Mouse (Mus musculus) layer of hippocampus, adult 18-20 months (tissue): Measurements from ENCODE around the gene Tmod4. TPM values are rescaled to one million over a fixed set of nuclear protein-coding genes. Genes with fewer than 3 reads are reported as not detected.

ENCODE experiments used
- DNase-seq, 2 experiments: peaks; one replicate each; pipeline ENCODE4 v3.0.0; 2022; ENCODE audit warnings: low spot score in 2 of 2
- total RNA-seq, 2 experiments: library from RNA; stranded (reverse); gene quantifications; 2 replicates each; pipeline ENCODE4 v1.2.3; 2021

The Tmod4 gene
- total RNA-seq, 2 experiments from 2014 or later = 0.48 to 0.82 TPM

DNA sequence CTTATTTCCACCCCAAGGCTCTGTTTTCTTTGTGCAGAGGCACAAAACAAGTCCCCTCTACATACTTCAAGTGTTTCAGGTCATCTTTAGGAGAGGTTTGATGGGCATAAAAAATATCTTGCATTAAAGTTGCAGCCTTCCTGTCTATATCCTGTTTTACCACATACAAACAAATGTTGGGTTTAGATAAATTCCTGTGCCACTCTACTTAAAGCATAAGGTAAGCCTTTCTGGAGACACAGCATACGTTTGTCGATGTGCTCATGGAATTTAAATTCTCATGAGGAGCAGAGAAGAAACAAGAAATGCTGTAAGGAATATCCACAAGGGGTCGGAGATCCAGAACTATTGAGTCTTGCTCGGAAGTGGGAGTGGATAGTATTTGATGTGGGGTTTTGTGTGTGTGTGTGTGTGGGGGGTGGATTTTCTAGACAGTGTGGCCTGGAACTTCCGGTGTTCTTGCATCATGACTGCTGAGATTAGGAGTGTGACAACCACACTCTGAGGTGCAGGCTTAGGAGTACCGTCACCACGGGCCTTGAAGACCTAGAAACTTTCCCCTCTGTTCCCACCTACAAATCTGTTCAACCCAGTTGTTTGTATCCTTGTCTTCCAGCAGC is 11.3 kb downstream of the Tmod4 start:
- no peak for DNase-seq

DNA sequence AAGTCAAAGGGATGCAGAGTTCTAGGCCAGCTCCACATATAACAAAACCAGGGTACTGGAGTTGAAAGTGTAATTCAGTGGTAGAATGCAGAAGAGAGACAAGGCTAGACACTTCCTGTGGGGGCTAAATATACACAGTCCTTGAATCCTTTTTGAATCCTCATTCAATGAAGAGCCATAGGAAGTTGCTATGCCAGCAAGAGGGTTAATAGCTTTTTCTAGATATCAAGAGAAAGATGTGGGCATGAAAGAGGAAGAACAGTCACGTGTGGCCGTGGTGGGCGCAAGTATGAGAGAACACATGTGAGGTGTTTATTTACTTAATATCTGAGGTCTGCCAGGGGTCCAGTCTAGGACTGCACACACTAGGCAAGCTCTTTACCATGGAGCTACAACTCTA is 12.1 kb downstream of the Tmod4 start:
- DNase-seq = no peak

DNA sequence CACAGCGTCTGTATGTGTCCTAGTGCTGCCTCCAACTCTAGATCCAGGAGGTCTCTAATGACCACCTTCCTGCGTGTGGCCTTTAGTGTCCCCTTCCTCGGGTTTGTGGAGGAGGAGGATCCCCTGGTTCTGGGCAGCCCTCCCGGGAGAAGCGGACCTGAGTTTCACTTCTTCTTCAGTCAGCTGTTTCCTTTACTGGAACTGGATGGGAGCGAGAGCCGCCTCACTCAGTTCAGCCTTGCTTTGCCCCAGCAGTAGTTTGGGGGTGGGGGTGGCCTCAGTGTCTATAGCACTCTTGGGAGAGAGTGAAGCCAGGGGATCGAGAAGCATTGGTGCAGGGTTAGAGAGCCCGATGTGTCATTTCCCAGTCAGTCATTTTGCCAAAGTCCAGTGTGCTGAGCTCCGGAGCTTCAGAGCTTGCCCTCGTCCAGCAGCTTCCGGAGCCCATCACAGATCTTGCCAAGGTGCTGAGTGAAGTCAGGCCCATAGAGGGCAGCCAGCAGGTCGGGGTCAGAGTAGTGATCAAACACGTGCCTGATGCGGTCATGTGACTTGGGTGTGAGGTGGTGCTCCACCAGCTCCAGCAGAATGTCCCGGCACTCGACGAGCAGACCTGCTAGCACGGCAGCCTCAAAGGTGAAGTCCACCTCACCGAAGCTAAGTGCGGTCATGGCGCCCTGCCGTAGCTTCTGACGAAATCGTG is 15.5 kb downstream of the Tmod4 start:
- DNase-seq = no peak

DNA sequence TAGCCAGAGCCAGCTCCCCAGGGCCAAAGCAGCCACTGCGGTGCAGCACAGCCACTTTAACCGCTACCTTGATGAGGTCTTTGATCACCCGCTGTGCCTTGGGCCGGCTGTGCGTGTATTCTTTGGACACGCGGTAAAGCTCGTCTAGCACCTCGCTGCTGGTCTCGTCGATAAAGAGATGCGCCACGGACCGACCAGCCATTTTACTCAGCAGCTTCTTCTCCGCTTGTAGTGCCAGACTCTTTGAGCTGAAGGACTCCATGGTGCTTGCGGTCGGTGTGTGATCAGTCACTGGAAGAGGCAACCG is 16.0 kb downstream of the Tmod4 start:
- DNase-seq = no peak

DNA sequence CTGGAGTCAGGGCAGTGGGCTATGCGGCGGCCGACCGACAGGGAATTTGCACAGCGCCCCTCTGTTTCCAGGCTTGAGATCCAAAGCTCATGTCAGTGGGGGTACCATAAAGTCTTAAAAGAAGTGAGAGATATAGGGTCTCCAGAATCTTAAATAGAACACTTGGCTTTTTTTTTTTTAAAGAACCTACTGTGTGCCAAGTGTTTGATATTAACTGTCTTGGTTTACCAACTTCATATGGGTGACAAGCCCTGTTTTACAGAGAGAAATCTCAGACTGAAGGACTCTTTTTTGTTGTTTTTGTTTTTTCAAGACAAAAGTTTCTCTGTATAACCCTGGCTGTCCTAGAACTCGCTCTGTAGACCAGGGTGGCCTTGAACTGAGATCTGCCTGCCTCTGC is 16.5 kb downstream of the Tmod4 start:
- DNase-seq = no peak

GRCm38 (mm10) chr3:95141474-95141873 is 17.2 kb downstream of the Tmod4 start:
- DNase-seq = no peak

DNA sequence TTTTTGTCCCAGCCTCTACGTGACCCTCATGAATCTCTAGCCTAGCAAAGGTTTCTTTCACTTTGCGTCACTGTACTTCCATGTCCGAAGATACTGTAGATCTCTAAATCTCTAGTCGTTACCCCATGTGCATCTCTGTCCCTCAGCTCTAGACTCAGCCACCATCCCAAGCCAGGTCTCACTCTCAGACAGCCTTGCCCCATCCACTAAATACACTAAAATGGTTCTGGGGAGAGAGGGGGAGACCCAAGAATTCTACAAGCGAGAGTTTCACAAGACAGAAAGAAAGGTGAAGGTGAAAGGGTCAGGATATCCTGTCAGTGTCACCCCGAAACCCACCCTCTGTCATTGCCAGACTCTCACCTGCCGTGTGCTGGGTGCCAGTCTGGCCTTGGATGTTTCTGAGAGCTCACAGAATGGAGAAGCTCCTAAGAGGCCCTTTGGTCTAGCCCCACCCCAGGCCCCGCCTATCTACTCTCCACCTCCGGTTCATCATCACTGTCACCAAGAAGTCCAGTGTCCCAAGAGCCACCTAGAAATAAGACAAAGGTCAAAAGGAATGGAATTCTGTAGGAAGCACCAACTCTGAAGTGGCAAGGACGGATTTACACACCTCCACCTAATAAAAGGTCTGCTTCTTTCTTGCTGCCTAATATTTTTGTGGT is 17.8 kb downstream of the Tmod4 start, which contains the start of gene Tnfaip8l2:
Gene Tnfaip8l2 (minus strand): TSS at position 409 of the 665 bp plus-strand sequence.
- DNase-seq = no peak

- peak; percentile 69 to 91 for DNase-seq
Measured at GRCm38 (mm10) chr3:95142617-95143011, 18.3 kb downstream of the Tmod4 start.

- DNase-seq = no peak
Measured at GRCm38 (mm10) chr3:95147924-95148323, 23.6 kb downstream of the Tmod4 start.

DNA sequence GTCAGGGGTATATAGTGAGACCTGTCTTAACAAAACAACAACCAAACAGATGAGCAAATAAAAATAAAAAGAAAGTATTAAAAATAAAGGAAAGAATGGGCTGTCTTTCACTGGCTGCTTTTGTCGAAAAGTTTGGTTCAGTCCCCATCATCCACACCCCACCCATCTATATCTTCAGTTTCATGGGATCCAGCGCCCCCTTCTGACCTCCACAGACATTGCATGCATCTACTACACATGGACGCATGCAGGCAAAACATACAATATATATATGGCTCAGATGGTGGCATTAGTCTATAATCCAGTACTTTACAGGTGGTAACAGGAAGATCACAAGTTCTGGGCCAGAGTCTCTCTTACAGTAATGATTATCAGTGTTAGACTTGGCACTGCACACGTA is 29.6 kb downstream of the Tmod4 start:
- DNase-seq = no peak

GRCm38 (mm10) chr3:95159511-95159986 is 35.3 kb downstream of the Tmod4 start:
- no peak for DNase-seq

DNA sequence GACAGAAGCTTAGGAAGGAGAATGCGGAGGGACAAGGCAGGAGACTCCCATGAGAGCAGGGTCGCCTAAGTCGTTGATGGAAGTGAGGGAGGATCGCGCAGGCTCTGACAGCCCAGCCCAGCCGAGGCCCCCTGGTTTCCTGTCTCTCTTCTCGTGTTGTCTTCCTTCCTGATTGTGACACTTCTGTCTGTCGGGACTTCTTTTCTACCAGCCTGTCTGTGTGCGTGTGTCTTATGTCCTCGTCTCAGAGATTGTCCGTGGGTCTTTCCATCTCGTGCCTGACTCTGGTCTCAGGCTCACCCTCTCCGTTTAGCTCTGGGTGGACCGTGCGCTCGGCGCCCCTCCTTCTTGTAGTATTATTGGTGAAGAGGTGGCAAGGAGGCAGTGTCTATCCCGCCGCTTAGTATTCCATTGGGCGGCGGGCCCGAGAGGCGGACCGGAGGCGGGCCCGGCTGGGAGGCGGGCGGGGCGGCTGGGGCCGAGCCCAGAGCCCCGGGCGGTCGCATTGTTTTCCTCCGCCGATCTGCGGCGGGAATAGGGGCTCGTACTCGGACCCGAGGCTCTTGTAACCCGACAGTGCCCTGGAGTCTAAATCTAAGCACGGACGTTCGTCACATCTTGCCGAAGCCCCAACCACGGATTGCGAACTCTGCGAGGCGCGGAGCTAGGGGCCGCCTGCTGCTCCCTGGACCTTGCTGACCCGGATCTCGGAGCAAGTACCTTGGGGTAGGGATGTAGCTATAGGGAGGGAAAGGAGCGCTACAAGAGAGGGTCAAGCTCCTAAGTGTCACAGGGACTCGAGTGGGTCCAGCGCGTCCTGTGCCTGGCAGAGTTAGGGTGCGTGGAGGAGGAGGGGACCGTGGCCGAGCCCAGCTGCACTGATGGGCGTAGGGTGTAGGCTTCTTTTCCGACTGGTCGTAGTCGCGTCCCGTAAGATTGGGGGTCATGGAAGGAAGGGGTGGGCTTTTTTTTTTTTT is 36.0 kb downstream of the Tmod4 start, which contains the start of gene Sema6c:
Gene Sema6c (plus strand): TSS at position 471 of the 977 bp plus-strand sequence.
- DNase-seq = peak; percentile 84 to 91

GRCm38 (mm10) chr3:95161041-95161551 is 36.8 kb downstream of the Tmod4 start:
- DNase-seq = no peak

- DNase-seq = no peak
Measured at GRCm38 (mm10) chr3:95161618-95162344, 37.5 kb downstream of the Tmod4 start.

DNA sequence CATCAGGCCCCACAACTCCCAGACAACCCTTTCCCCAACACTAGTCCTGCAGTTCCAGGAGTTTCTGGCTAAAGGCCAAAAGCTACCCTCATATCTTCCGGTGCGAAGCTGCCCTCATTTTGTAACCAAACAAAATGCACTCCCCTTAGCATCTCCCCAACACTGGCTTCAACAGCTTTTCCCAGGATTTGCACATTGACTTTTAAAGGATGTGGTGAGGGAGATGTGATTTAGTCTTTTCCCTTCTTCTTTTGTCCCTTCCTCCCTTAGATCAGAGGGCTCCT is 38.0 kb downstream of the Tmod4 start:
- no peak for DNase-seq

DNA sequence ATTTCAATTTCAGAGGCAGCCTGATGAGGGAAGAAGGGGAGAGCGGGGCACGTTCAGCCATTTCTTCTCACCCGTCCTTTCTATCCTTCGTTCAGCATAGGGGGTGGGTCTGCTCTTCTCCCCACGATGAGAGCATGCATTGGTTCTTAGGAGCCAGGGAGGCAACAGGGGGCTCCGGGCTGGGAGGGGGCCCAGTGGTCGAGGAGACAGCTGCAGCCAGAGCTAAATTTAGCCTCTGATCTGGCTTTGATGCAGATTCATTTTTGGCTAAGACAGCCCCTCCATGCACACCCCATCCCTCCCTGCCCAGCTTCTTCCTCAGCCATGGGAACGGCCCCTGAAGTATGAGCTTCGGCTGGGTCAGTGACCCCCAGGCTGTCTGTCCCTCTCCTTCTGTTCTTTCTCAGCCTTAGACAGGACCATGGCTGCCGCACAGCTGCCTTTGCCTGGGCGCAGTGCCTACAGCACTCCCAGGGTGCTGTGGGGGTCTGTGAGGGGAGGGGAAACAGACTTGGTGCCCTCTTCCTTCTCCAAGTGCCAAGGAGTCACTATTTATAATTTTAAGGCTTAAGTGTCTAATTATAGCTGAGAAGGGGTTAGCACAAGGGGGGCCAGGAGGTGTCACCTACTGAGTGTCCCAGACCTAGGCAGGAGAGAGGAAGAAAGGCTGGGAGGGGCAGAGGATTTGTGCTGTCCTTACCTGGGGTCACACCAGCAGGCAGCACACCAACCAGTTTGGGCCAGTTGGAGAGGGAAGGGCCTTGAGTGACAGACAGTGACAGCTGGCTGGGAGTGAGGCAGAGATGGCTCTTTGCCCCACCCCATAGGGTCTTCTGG is 39.4 kb downstream of the Tmod4 start:
- DNase-seq = no peak

DNA sequence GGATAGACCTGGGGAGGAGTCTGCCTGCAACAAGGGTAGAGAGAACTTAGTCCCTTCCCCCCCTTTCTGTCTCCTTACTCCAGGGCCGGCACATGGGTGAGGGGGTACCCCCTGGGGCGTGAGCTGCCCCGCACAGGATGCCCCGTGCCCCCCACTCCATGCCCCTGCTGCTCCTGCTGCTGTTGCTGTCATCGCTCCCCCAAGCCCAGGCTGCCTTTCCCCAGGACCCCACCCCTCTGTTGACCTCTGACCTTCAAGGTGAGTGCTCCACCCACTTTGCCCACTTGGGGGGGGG is 39.9 kb downstream of the Tmod4 start:
- DNase-seq = no peak

DNA sequence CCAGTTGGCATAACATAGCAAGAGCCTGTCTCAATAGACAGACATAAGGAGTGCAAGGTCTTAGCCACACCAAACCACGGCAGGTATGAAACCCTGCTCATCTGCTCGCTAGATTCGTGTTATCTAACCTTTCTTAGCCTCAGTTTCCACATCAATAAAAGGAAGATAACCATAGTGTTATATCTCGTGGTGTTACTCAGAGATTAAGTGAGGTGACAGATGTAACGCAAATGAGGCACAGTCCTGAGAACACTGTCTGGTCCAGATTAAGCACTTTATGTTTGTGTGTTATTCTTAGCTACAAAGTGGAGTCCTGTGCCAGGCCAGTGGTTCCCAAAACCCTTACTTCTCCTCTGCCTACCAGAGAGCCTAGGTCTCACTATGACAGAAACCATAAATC is 40.6 kb downstream of the Tmod4 start:
- DNase-seq = no peak

GRCm38 (mm10) chr3:95169996-95170395 is 45.7 kb downstream of the Tmod4 start:
- DNase-seq = no peak

DNA sequence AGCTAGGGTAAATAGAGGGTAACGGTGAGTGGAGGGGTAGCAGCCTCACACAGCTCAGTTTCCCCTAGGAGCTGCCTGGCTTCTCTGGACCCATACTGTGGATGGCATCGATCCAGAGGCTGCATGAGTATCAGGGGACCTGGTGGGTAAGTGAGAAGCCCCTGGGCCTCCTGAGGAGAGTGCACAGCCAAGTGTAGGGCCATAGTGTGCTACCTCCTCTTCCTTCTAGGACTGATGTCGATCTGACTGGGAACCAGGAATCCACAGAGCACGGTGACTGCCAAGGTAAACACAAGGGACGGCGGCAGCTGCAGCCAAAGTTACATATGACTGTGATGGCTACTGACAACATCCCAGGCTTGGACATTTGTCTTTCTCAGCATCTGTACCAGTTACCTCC is 46.8 kb downstream of the Tmod4 start:
- no peak for DNase-seq
